Mouse (Mus musculus): ENCODE results near the gene 4930539E08Rik. TPM values are rescaled to one million over a fixed set of nuclear protein-coding genes. Genes with fewer than 3 reads are reported as not detected.
A peak's percentile ranks its signal among the peaks of the same experiment; 100 is the strongest.

The 4930539E08Rik gene
- polyA plus RNA-seq, 1 experiment from 2014 or later, result 0.62 TPM

- no peak overlapping the region for H3K27ac ChIP-seq (ENCODE audit: low read depth, low read length)
- no peak for ATAC-seq (ENCODE audit: low FRiP score, low TSS enrichment)
- WGBS, result 62% methylated on average over 6 of the region's 6 CpGs
- no peaks in the 10 kb centered on the region for H3K9me3 ChIP-seq (ENCODE audit: control insufficient read depth, low read length)
- H3K4me3 ChIP-seq (ENCODE audit: low read length), result no peak overlapping the region
- H3K27me3 ChIP-seq (ENCODE audit: control insufficient read depth, insufficient read depth, low read length), result no peaks in the 10 kb centered on the region
- H3K4me1 ChIP-seq (ENCODE audit: control insufficient read depth, insufficient read depth, low read length), result peaks cover 11% of the 10 kb centered on the region; the same call in 1 of the 2 replicates
- H3K4me2 ChIP-seq (replicated peaks; ENCODE audit: low read depth, low read length), result no peak overlapping the region
- H3K36me3 ChIP-seq (ENCODE audit: control insufficient read depth, insufficient read depth, low read length), result no peaks in the 10 kb centered on the region
- H3K9ac ChIP-seq (ENCODE audit: low read depth, low read length), result no peak overlapping the region
These were observed 7.0 kb upstream of the 4930539E08Rik start for GRCm38 (mm10) chr17:28922096-28922495.

GRCm38 (mm10) chr17:28921086-28921485 lies 6.0 kb upstream of the 4930539E08Rik start:
- Histone ChIP-seq H3K27ac (ENCODE audit: low read depth, low read length) (no peak overlapping the region), H3K36me3 (ENCODE audit: control insufficient read depth, insufficient read depth, low read length) (no peaks in the 10 kb centered on the region), H3K4me1 (ENCODE audit: control insufficient read depth, insufficient read depth, low read length) (peaks cover 11% of the 10 kb centered on the region; the same call in 1 of the 2 replicates), H3K9ac (ENCODE audit: low read depth, low read length) (no peak overlapping the region), H3K27me3 (ENCODE audit: control insufficient read depth, insufficient read depth, low read length) (no peaks in the 10 kb centered on the region), H3K4me2 (replicated peaks; ENCODE audit: low read depth, low read length) (no peak overlapping the region), H3K4me3 (ENCODE audit: low read length) (no peak overlapping the region), H3K9me3 (ENCODE audit: control insufficient read depth, low read length) (no peaks in the 10 kb centered on the region)
- 81% methylated on average over 8 of the region's 8 CpGs for WGBS
- no peak for ATAC-seq (ENCODE audit: low FRiP score, low TSS enrichment)

GRCm38 (mm10) chr17:28916520-28916919 lies 1.4 kb upstream of the 4930539E08Rik start:
- H3K27ac ChIP-seq (ENCODE audit: low read depth, low read length), result no peak overlapping the region
- H3K4me1 ChIP-seq (ENCODE audit: control insufficient read depth, insufficient read depth, low read length), result no peaks in the 10 kb centered on the region
- H3K9ac ChIP-seq (ENCODE audit: low read depth, low read length), result no peak overlapping the region
- no peaks in the 10 kb centered on the region for H3K36me3 ChIP-seq (ENCODE audit: control insufficient read depth, insufficient read depth, low read length)
- H3K4me3 ChIP-seq (ENCODE audit: low read length), result no peak overlapping the region
- ATAC-seq (ENCODE audit: low FRiP score, low TSS enrichment), result no peak
- no peaks in the 10 kb centered on the region for H3K27me3 ChIP-seq (ENCODE audit: control insufficient read depth, insufficient read depth, low read length)
- 100% methylated on average over 1 of the region's 1 CpGs for WGBS
- no peak overlapping the region for H3K4me2 ChIP-seq (replicated peaks; ENCODE audit: low read depth, low read length)
- H3K9me3 ChIP-seq (ENCODE audit: control insufficient read depth, low read length), result no peaks in the 10 kb centered on the region

GRCm38 (mm10) chr17:28913940-28914339 lies 1.2 kb downstream of the 4930539E08Rik start:
- Histone ChIP-seq H3K27ac (ENCODE audit: low read depth, low read length) (no peak overlapping the region), H3K27me3 (ENCODE audit: control insufficient read depth, insufficient read depth, low read length) (peaks cover 2% of the 10 kb centered on the region; the same call in 1 of the 2 replicates), H3K4me2 (replicated peaks; ENCODE audit: low read depth, low read length) (no peak overlapping the region), H3K9me3 (ENCODE audit: control insufficient read depth, low read length) (no peaks in the 10 kb centered on the region), H3K4me1 (ENCODE audit: control insufficient read depth, insufficient read depth, low read length) (no peaks in the 10 kb centered on the region; the same call in 1 of the 2 replicates), H3K36me3 (ENCODE audit: control insufficient read depth, insufficient read depth, low read length) (no peaks in the 10 kb centered on the region), H3K4me3 (ENCODE audit: low read length) (no peak overlapping the region), H3K9ac (ENCODE audit: low read depth, low read length) (no peak overlapping the region)
- WGBS, result 77% methylated on average over 6 of the region's 6 CpGs
- ATAC-seq (ENCODE audit: low FRiP score, low TSS enrichment), result no peak

- no peak for ATAC-seq (ENCODE audit: low FRiP score, low TSS enrichment)
These were observed 1.9 kb downstream of the 4930539E08Rik start for GRCm38 (mm10) chr17:28913200-28913599.

GRCm38 (mm10) chr17:28910139-28910538 lies 5.0 kb downstream of the 4930539E08Rik start:
- Histone ChIP-seq H3K9ac (ENCODE audit: low read depth, low read length) (peak overlapping the region; percentile 48; the same call in 1 of the 2 replicates), H3K9me3 (ENCODE audit: control insufficient read depth, low read length) (no peaks in the 10 kb centered on the region), H3K27me3 (ENCODE audit: control insufficient read depth, insufficient read depth, low read length) (peaks cover 2% of the 10 kb centered on the region; the same call in 1 of the 2 replicates), H3K27ac (ENCODE audit: low read depth, low read length) (no peak overlapping the region), H3K4me2 (replicated peaks; ENCODE audit: low read depth, low read length) (peak overlapping the region; percentile 60), H3K36me3 (ENCODE audit: control insufficient read depth, insufficient read depth, low read length) (no peaks in the 10 kb centered on the region), H3K4me1 (ENCODE audit: control insufficient read depth, insufficient read depth, low read length) (no peaks in the 10 kb centered on the region; the same call in 1 of the 2 replicates), H3K4me3 (ENCODE audit: low read length) (peak overlapping the region; percentile 28; the same call in 1 of the 2 replicates)
- no peak for ATAC-seq (ENCODE audit: low FRiP score, low TSS enrichment)
- WGBS, result 26% methylated on average over 7 of the region's 7 CpGs

More at GRCm38 (mm10) chr17:28913200-28913599, 1.9 kb downstream of the 4930539E08Rik start:
- Histone ChIP-seq H3K9ac (ENCODE audit: low read depth, low read length) (no peak overlapping the region), H3K4me1 (ENCODE audit: control insufficient read depth, insufficient read depth, low read length) (no peaks in the 10 kb centered on the region; the same call in 1 of the 2 replicates), H3K9me3 (ENCODE audit: control insufficient read depth, low read length) (no peaks in the 10 kb centered on the region), H3K36me3 (ENCODE audit: control insufficient read depth, insufficient read depth, low read length) (no peaks in the 10 kb centered on the region), H3K27me3 (ENCODE audit: control insufficient read depth, insufficient read depth, low read length) (peaks cover 2% of the 10 kb centered on the region; the same call in 1 of the 2 replicates), H3K4me2 (replicated peaks; ENCODE audit: low read depth, low read length) (no peak overlapping the region), H3K27ac (ENCODE audit: low read depth, low read length) (no peak overlapping the region), H3K4me3 (ENCODE audit: low read length) (no peak overlapping the region)
- WGBS, result 79% methylated on average over 5 of the region's 5 CpGs

GRCm38 (mm10) chr17:28909252-28909941 lies 5.7 kb downstream of the 4930539E08Rik start:
- 5% methylated on average over 29 of the region's 29 CpGs for WGBS
- H3K27me3 ChIP-seq (ENCODE audit: control insufficient read depth, insufficient read depth, low read length), result peaks cover 2% of the 10 kb centered on the region; the same call in 1 of the 2 replicates
- H3K36me3 ChIP-seq (ENCODE audit: control insufficient read depth, insufficient read depth, low read length), result no peaks in the 10 kb centered on the region
- peak overlapping the region; percentile 28 for H3K4me3 ChIP-seq (ENCODE audit: low read length)
- H3K9ac ChIP-seq (ENCODE audit: low read depth, low read length), result peak overlapping the region; percentile 48
- no peak overlapping the region for H3K27ac ChIP-seq (ENCODE audit: low read depth, low read length)
- ATAC-seq (ENCODE audit: low FRiP score, low TSS enrichment), result peak; percentile 37
- H3K4me1 ChIP-seq (ENCODE audit: control insufficient read depth, insufficient read depth, low read length), result no peaks in the 10 kb centered on the region; the same call in 1 of the 2 replicates
- H3K4me2 ChIP-seq (replicated peaks; ENCODE audit: low read depth, low read length), result peak overlapping the region; percentile 60
- H3K9me3 ChIP-seq (ENCODE audit: control insufficient read depth, low read length), result no peaks in the 10 kb centered on the region

- Histone ChIP-seq H3K36me3 (ENCODE audit: control insufficient read depth, insufficient read depth, low read length) (no peaks in the 10 kb centered on the region), H3K27me3 (ENCODE audit: control insufficient read depth, insufficient read depth, low read length) (peaks cover 2% of the 10 kb centered on the region; the same call in 1 of the 2 replicates), H3K4me3 (ENCODE audit: low read length) (no peak overlapping the region), H3K9me3 (ENCODE audit: control insufficient read depth, low read length) (no peaks in the 10 kb centered on the region), H3K27ac (ENCODE audit: low read depth, low read length) (no peak overlapping the region), H3K9ac (ENCODE audit: low read depth, low read length) (no peak overlapping the region), H3K4me1 (ENCODE audit: control insufficient read depth, insufficient read depth, low read length) (no peaks in the 10 kb centered on the region; the same call in 1 of the 2 replicates), H3K4me2 (replicated peaks; ENCODE audit: low read depth, low read length) (no peak overlapping the region)
- ATAC-seq (ENCODE audit: low FRiP score, low TSS enrichment), result no peak
- WGBS, result 86% methylated on average over 7 of the region's 7 CpGs
These were observed 7.2 kb downstream of the 4930539E08Rik start for GRCm38 (mm10) chr17:28907959-28908358.

GRCm38 (mm10) chr17:28905377-28905916 lies 9.7 kb downstream of the 4930539E08Rik start:
- Histone ChIP-seq H3K4me1 (ENCODE audit: control insufficient read depth, insufficient read depth, low read length) (no peaks in the 10 kb centered on the region; the same call in 1 of the 2 replicates), H3K27me3 (ENCODE audit: control insufficient read depth, insufficient read depth, low read length) (peaks cover 1% of the 10 kb centered on the region; the same call in 1 of the 2 replicates), H3K36me3 (ENCODE audit: control insufficient read depth, insufficient read depth, low read length) (no peaks in the 10 kb centered on the region), H3K9ac (ENCODE audit: low read depth, low read length) (no peak overlapping the region; the same call in 1 of the 2 replicates), H3K27ac (ENCODE audit: low read depth, low read length) (no peak overlapping the region), H3K4me3 (ENCODE audit: low read length) (no peak overlapping the region), H3K9me3 (ENCODE audit: control insufficient read depth, low read length) (no peaks in the 10 kb centered on the region), H3K4me2 (replicated peaks; ENCODE audit: low read depth, low read length) (no peak overlapping the region)
- 70% methylated on average over 13 of the region's 13 CpGs for WGBS
- ATAC-seq (ENCODE audit: low FRiP score, low TSS enrichment), result no peak

All from kidney, embryonic 14.5 days (tissue).